Mouse (Mus musculus): ENCODE measurements around the gene Bcl2l11. TPM values are rescaled to one million over a fixed set of nuclear protein-coding genes. Genes with fewer than 3 reads are reported as not detected.

Gene Bcl2l11
- polyA plus RNA-seq, 1 experiment from 2014 or later: 15.7 TPM

DNA sequence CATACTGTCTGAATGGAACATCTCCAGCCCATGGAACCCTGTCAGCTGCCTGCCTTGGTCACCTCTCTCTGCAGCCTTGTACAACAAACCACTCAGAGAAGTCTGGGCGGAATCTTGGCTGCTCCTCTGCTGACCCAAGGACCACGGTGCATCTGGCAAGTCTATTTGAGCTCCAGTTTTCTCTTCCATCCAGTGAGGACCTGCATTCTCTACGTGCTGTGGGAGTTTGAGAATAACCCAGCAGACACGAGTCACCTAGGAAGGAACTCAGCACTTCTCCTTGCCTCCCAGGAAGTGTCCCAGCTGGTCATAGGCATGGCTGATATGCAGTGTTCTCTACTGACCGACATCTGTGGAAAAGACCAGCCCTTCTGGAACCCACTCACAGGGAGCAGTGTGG lies 8.6 kb downstream of the Bcl2l11 start:
- 0 out of 2 replicates have a peak, but pooled peaks cover 6% of the 10 kb centered on the region for H3K4me1 ChIP-seq (replicated peaks; ENCODE audit: insufficient read depth, low read length)
- peaks cover 14% of the 10 kb centered on the region; the same call in 1 of the 2 replicates for H3K36me3 ChIP-seq (ENCODE audit: insufficient read depth, low read length)
- no peak for DNase-seq (ENCODE audit: low spot score)
- no peak overlapping the region for H3K27ac ChIP-seq
- no peak for TF ChIP-seq CTCF (IDR thresholded peaks at IDR 0.05; ENCODE audit: low read depth)
- WGBS: 44% methylated on average over 5 of the region's 5 CpGs
- no peak overlapping the region for H3K9ac ChIP-seq (ENCODE audit: low read depth, low read length)
- H3K4me3 ChIP-seq (replicated peaks; ENCODE audit: low read depth, low read length): no peak overlapping the region
- ATAC-seq (replicated peaks; ENCODE audit: low FRiP score, low read depth): no peak
- H3K27me3 ChIP-seq (ENCODE audit: insufficient read depth, low read length): no peaks in the 10 kb centered on the region
- no peak overlapping the region for H3K4me2 ChIP-seq (ENCODE audit: low read length)
- H3K9me3 ChIP-seq (replicated peaks; ENCODE audit: low read length): no peaks in the 10 kb centered on the region

DNA sequence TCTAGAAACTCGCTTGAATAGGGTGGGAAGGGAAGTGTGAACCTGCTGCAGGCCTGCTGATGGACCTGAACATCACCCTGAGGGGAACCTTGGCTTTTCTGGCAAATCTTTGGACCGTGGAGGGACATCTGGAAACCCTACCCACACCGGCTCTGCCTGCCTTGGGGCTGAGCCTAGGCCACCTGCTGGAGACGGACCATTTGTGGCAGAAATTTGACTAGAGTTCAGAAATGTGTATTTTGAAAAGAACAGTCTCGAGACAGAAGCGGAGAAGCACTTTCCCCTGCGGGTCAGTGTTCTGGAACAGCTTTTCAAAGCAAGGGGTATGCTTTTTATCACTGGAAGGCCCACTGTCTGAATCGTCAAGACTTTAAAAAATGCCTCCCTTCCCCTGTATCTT lies 9.1 kb downstream of the Bcl2l11 start:
- peaks cover 11% of the 10 kb centered on the region; the same call in 1 of the 2 replicates for H3K36me3 ChIP-seq (ENCODE audit: insufficient read depth, low read length)
- H3K4me2 ChIP-seq (ENCODE audit: low read length): no peak overlapping the region
- DNase-seq (ENCODE audit: low spot score) (no peak), ATAC-seq (replicated peaks; ENCODE audit: low FRiP score, low read depth) (no peak)
- no peaks in the 10 kb centered on the region for H3K9me3 ChIP-seq (replicated peaks; ENCODE audit: low read length)
- 0 out of 2 replicates have a peak, but pooled peaks cover 7% of the 10 kb centered on the region for H3K4me1 ChIP-seq (replicated peaks; ENCODE audit: insufficient read depth, low read length)
- 54% methylated on average over 8 of the region's 8 CpGs for WGBS
- TF ChIP-seq CTCF (IDR thresholded peaks at IDR 0.05; ENCODE audit: low read depth): peak; percentile 40; the same call in 1 of the 2 replicates
- no peak overlapping the region for H3K9ac ChIP-seq (ENCODE audit: low read depth, low read length)
- no peak overlapping the region for H3K4me3 ChIP-seq (replicated peaks; ENCODE audit: low read depth, low read length)
- H3K27me3 ChIP-seq (ENCODE audit: insufficient read depth, low read length): no peaks in the 10 kb centered on the region
- no peak overlapping the region for H3K27ac ChIP-seq

DNA sequence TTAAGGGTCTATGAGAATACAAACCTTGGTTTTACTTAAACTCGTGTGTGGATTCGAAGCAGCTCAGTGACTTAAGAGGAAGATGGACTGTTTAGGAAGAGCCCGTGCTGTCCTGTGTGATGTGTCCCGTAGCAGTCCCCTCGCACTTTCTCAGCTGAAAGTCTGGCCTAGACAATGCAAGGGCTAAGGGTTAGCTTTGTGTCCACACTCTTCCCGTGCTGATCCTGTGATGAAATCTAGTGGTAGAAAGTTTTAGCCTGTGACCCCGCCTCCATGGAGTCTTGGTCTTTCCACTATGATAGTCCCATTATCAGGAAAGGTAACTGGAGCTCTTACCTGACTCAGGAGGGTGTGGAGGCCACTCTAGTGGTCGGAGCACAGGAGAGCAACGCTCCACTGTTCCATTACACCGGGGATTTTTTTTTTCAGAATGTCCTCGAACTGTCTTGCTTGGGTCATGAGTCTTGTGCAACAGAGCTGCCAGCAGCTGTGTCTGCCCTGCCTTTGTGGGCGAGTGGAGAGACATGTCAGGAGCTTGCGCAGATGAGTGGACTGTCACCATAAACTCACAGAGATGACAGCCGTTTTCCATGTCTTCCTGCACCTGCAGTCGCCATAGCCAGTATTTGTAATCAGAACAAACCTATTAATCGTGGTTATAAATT lies 11.1 kb downstream of the Bcl2l11 start:
- 70% methylated on average over 16 of the region's 16 CpGs for WGBS
- no peak for ATAC-seq (replicated peaks; ENCODE audit: low FRiP score, low read depth)
- 0 out of 2 replicates have a peak, but pooled peaks cover 12% of the 10 kb centered on the region for H3K4me1 ChIP-seq (replicated peaks; ENCODE audit: insufficient read depth, low read length)

DNA sequence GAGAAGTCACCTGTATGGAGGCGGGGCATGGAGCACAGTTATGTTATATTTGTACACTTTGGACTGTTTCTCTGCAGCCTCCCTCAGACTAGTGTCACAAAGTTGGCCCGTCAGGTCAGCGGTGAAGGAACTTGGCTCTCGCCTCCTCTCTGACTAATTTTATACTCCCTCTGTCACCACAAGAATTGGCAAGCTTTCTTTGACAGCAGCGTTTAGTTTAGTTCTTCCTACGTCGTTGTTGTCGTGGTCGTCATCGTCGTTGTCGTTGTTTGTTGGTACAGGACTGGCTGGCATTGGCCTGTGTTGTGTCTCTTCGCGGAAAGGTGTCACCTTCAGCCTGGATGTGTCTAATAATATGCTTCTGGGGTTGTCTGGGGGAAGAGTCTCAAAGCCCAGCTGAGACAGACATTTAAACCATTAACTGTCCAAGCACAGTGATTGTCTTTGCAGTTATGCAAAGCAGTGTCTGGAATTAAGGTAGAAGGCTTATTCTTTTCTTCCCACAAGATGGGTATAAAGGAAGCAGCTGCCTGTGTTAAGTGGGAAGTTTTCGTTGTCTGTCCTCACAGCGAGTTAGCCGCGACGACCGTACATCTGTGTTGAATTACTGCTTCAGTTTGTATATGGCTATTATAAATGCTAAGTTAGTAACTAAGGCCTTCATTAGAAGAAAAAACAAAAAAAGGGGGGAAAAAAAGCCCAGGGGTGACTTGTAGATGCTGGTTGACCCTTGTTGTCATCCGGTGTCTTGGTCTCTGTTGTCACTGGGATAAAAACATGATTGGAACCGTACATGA lies 11.8 kb downstream of the Bcl2l11 start:
- WGBS: 73% methylated on average over 22 of the region's 22 CpGs
- no peak overlapping the region for H3K9ac ChIP-seq (ENCODE audit: low read depth, low read length)
- H3K4me2 ChIP-seq (ENCODE audit: low read length): no peak overlapping the region
- H3K4me3 ChIP-seq (replicated peaks; ENCODE audit: low read depth, low read length): no peak overlapping the region
- H3K27ac ChIP-seq: no peak overlapping the region
- no peaks in the 10 kb centered on the region for H3K9me3 ChIP-seq (replicated peaks; ENCODE audit: low read length)
- DNase-seq (ENCODE audit: low spot score) (no peak), ATAC-seq (replicated peaks; ENCODE audit: low FRiP score, low read depth) (no peak)
- 0 out of 2 replicates have a peak, but pooled peaks cover 12% of the 10 kb centered on the region for H3K4me1 ChIP-seq (replicated peaks; ENCODE audit: insufficient read depth, low read length)
- no peak for TF ChIP-seq CTCF (IDR thresholded peaks at IDR 0.05; ENCODE audit: low read depth)
- 0 out of 2 replicates have a peak, but pooled peaks cover 3% of the 10 kb centered on the region for H3K36me3 ChIP-seq (ENCODE audit: insufficient read depth, low read length)
- no peaks in the 10 kb centered on the region for H3K27me3 ChIP-seq (ENCODE audit: insufficient read depth, low read length)

More for the DNA sequence above, 11.1 kb downstream of the Bcl2l11 start:
- Histone ChIP-seq H3K27ac (no peak overlapping the region), H3K4me3 (replicated peaks; ENCODE audit: low read depth, low read length) (no peak overlapping the region), H3K27me3 (ENCODE audit: insufficient read depth, low read length) (no peaks in the 10 kb centered on the region), H3K36me3 (ENCODE audit: insufficient read depth, low read length) (0 out of 2 replicates have a peak, but pooled peaks cover 5% of the 10 kb centered on the region), H3K9me3 (replicated peaks; ENCODE audit: low read length) (no peaks in the 10 kb centered on the region), H3K4me2 (ENCODE audit: low read length) (no peak overlapping the region), H3K9ac (ENCODE audit: low read depth, low read length) (no peak overlapping the region)
- no peak for TF ChIP-seq CTCF (IDR thresholded peaks at IDR 0.05; ENCODE audit: low read depth)
- no peak for DNase-seq (ENCODE audit: low spot score)

DNA sequence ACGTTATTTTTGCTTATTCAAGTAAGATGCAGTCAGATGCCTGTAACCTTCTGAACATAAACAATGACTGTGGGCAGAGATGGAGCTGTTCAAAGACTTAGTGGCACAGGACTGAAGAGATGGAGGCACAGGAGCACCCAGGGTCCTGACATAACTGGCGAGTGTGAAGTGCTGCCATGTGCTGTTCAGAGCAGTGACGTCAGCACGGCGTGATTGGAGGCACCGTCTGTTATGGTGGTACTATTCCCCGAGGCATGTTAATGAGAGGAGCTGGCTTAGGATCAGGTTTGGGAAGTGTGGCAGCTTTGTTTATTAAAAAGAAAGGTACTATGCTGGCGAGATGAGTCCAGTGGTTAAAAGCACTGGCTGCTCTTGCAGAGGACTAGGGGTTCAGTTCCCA lies 13.1 kb downstream of the Bcl2l11 start:
- TF ChIP-seq CTCF (IDR thresholded peaks at IDR 0.05; ENCODE audit: low read depth): no peak
- H3K4me1 ChIP-seq (replicated peaks; ENCODE audit: insufficient read depth, low read length): 0 out of 2 replicates have a peak, but pooled peaks cover 12% of the 10 kb centered on the region
- H3K9me3 ChIP-seq (replicated peaks; ENCODE audit: low read length): no peaks in the 10 kb centered on the region
- no peak overlapping the region for H3K27ac ChIP-seq
- no peaks in the 10 kb centered on the region for H3K27me3 ChIP-seq (ENCODE audit: insufficient read depth, low read length)
- no peak for ATAC-seq (replicated peaks; ENCODE audit: low FRiP score, low read depth)
- no peak overlapping the region for H3K4me3 ChIP-seq (replicated peaks; ENCODE audit: low read depth, low read length)
- no peak overlapping the region for H3K9ac ChIP-seq (ENCODE audit: low read depth, low read length)
- WGBS: 46% methylated on average over 8 of the region's 8 CpGs
- DNase-seq (ENCODE audit: low spot score): no peak
- H3K36me3 ChIP-seq (ENCODE audit: insufficient read depth, low read length): 0 out of 2 replicates have a peak, but pooled peaks cover 3% of the 10 kb centered on the region
- no peak overlapping the region for H3K4me2 ChIP-seq (ENCODE audit: low read length)

DNA sequence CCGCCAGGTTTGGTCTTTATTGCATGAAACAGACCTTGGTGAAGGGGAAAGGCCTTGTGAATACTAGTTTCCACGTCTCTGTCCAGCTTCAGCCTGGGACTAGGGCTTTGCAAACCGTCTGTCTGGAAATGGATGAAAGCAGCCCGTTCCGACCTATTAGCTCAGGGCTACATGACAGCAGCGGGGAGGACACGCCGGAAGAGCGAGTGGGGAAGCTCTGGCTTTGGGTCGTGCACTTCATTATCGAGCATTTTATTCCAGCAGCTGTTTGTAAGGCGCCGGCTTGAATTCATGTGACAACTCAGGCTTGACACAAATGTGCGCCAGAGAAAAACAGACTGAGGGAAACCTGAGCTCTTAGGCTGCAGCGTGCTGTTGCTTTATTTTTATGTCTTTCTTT lies 13.9 kb downstream of the Bcl2l11 start:
- 0 out of 2 replicates have a peak overlapping the region, but pooled peaks have one; percentile 44 for H3K27ac ChIP-seq
- no peak overlapping the region for H3K4me3 ChIP-seq (replicated peaks; ENCODE audit: low read depth, low read length)
- ATAC-seq (replicated peaks; ENCODE audit: low FRiP score, low read depth): peak; percentile 52
- 0 out of 2 replicates have a peak, but pooled peaks cover 3% of the 10 kb centered on the region for H3K36me3 ChIP-seq (ENCODE audit: insufficient read depth, low read length)
- H3K4me2 ChIP-seq (ENCODE audit: low read length): peak overlapping the region; percentile 3; the same call in 1 of the 2 replicates
- peak; percentile 90 for DNase-seq (ENCODE audit: low spot score)
- 0 out of 2 replicates have a peak, but pooled peaks cover 10% of the 10 kb centered on the region for H3K4me1 ChIP-seq (replicated peaks; ENCODE audit: insufficient read depth, low read length)
- H3K9ac ChIP-seq (ENCODE audit: low read depth, low read length): no peak overlapping the region
- 31% methylated on average over 15 of the region's 15 CpGs for WGBS
- no peaks in the 10 kb centered on the region for H3K9me3 ChIP-seq (replicated peaks; ENCODE audit: low read length)
- TF ChIP-seq CTCF (IDR thresholded peaks at IDR 0.05; ENCODE audit: low read depth): no peak
- H3K27me3 ChIP-seq (ENCODE audit: insufficient read depth, low read length): no peaks in the 10 kb centered on the region

Measured in kidney, postnatal 0 days (tissue).